Mouse (Mus musculus) hindbrain, embryonic 10.5 days (tissue): ENCODE data around the gene Hist1h3a. TPM values are rescaled to one million over a fixed set of nuclear protein-coding genes. Genes with fewer than 3 reads are reported as not detected.
"Not testable (repeated sequence)": the region's sequence is repeated elsewhere in the genome, so short reads cannot be mapped to it uniquely, and the experiment has no call there.

ENCODE experiments used
- DNase-seq: peaks from one replicate; pipeline ENCODE4 v3.0.0-alpha.2; 2017; ENCODE audit warnings: low spot score
- H3K27ac ChIP-seq: fragments of 300-500 bp; sonication (generic); 2 replicates; pipeline ENCODE4 v1.5.1; 2016; ENCODE audit warnings: mild to moderate bottlenecking, moderate library complexity
- H3K27me3 ChIP-seq: fragments of 300-500 bp; sonication (generic); 2 replicates; pipeline ENCODE4 v1.6.1; 2016; ENCODE audit warnings: mild to moderate bottlenecking; ENCODE audit not compliant: poor library complexity, insufficient read depth, severe bottlenecking
- H3K36me3 ChIP-seq: fragments of 300-500 bp; sonication (generic); 2 replicates; pipeline ENCODE4 v1.6.1; 2016; ENCODE audit warnings: mild to moderate bottlenecking, moderate library complexity
- H3K4me1 ChIP-seq: fragments of 300-500 bp; sonication (generic); replicated peaks from 2 replicates; pipeline ENCODE4 v1.6.1; 2016; ENCODE audit warnings: mild to moderate bottlenecking
- H3K4me3 ChIP-seq: fragments of 300-500 bp; sonication (generic); 2 replicates; pipeline ENCODE4 v1.5.1; 2016; ENCODE audit warnings: mild to moderate bottlenecking, moderate library complexity
- H3K9me3 ChIP-seq: fragments of 300-500 bp; sonication (generic); 2 replicates; pipeline ENCODE4 v1.6.1; 2016; ENCODE audit warnings: mild to moderate bottlenecking, moderate library complexity
- WGBS: fragments of 180-500 bp; shearing (Covaris S2); methylation state at CpG from one replicate; pipeline ENCODE4 v1.1.7; 2016; 5-methylcytosine and 5-hydroxymethylcytosine counted together
- polyA plus RNA-seq: library from polyadenylated mRNA; unstranded; fragments of >200 nt; fragmentation: Nextera tagmentation; extraction: Ambion mirVana; gene quantifications from 2 replicates; pipeline ENCODE4 v1.2.1, GENCODE M21; 2016

Hist1h3a gene
- polyA plus RNA-seq, 1 experiment from 2014 or later = 3.7 TPM

DNA sequence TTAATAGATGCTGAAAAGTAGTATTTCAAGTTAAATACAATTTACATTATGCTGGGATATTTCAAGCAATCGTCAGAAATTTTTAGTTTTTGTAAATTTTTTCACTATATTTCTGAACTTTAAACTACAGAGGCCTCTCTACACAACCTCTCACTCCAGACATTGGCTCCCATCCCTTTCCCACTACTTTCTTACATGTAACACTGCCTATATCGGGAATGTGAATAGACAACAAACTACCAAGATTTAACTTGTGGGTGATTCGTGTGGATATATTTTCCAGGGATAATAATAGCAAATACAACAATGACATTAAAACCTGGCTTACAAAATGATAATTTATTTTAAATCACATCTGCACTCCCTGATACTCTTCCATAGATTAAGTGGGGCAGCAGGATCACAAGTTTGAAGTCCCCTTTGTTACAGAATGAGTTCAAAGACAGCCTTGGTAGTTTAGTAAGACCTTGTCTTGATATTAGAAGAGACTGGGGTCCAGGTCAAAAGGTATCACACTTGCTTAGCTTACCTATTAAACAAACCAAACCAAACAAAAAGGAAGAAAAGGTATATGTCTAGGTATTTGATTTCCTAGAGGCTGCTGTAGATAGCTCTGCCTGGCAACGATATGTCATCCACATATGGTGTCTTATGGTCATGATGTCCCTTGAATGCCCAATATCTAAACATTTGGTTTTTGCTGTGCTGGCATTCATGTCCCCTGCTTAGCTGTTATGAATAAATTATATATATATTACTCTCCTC, 8.7 kb downstream of the Hist1h3a start:
- peaks cover 34% of the 10 kb centered on the region for H3K4me1 ChIP-seq
- H3K36me3 ChIP-seq = no peaks in the 10 kb centered on the region
- WGBS = 59% methylated on average over 4 of the region's 4 CpGs
- peak overlapping the region; percentile 51 for H3K4me3 ChIP-seq
- no peaks in the 10 kb centered on the region for H3K27me3 ChIP-seq
- no peak for DNase-seq
- H3K27ac ChIP-seq = peak overlapping the region; percentile 89
- H3K9me3 ChIP-seq = no peaks in the 10 kb centered on the region

DNA sequence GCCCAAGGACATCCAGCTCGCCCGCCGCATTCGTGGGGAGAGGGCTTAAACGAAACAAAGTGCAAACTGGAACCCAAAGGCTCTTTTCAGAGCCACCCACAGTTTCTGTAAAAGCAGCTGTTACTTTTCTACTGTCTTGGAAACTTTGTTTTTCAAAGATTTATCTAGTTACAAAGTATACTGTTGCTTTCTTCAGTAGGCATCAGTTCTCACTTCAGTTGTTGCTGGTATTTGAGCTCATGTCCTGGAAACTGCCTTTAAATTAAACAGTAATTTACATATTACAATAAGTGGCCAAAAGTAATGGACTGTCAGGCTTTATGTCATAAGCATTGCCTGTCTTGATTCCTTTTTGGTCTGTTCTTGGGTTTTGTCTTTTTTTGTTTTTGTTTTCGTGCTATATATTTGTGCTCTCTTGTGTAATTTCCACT, 9.4 kb downstream of the Hist1h3a start:
- H3K4me3 ChIP-seq = peak overlapping the region; percentile 51
- peak overlapping the region; percentile 89 for H3K27ac ChIP-seq
- no peaks in the 10 kb centered on the region for H3K27me3 ChIP-seq
- H3K4me1 ChIP-seq = peaks cover 35% of the 10 kb centered on the region
- H3K36me3 ChIP-seq = no peaks in the 10 kb centered on the region
- 2% methylated on average over 6 of the region's 6 CpGs for WGBS
- DNase-seq = no peak
- no peaks in the 10 kb centered on the region for H3K9me3 ChIP-seq

DNA sequence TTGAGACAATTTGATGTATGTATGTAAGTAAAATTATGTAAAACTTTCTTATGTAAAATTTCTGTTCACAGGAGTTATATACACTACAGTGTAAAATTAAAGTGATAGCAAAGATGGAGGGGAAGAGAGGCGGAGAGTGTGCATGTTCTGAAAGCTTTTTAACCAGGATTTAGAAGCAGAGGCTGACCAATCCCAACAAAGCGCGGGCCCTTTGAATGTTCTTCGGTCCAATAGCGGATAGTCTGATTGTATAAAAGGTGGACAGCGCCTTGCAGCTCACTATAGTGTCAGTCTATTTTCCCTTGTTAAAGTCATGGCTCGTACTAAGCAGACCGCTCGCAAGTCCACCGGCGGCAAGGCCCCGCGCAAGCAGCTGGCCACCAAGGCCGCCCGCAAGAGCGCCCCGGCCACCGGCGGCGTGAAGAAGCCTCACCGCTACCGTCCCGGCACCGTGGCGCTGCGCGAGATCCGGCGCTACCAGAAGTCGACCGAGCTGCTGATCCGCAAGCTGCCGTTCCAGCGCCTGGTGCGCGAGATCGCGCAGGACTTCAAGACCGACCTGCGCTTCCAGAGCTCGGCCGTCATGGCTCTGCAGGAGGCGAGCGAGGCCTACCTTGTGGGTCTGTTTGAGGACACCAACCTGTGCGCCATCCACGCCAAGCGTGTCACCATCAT, 10.0 kb downstream of the Hist1h3a start, which contains the start of gene Hist1h3b:
Hist1h3b (plus strand) TSS at position 201 of the 675 bp plus-strand sequence.
- not testable (repeated sequence) for H3K9me3 ChIP-seq
- H3K4me3 ChIP-seq = peak within 1 kb of the TSS; percentile 55
- WGBS = 0% methylated on average over 25 of the region's 47 CpGs

DNA sequence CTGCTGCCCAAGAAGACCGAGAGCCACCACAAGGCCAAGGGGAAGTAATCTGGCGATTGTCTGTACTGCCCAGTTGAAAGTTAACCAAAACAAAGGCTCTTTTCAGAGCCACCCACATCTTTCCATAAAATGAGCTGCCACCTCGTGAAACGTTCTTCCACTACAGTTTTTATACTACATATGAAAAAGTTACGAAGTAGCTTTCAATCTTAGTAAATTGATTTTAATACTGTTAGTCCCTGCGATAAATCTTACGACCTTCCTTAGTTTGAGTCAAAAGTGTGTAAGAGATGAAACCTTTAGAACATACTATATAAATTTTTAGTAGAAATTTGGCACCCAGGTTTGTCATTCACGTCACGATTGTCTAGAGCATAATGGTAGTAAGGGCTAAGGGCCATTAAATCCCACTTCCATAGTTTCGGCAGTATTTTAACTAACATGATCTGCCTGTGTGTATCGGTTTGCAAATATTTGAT, 10.7 kb downstream of the Hist1h3a start:
- peak; percentile 33 for DNase-seq
- WGBS = 1% methylated on average over 11 of the region's 11 CpGs
- peaks cover 36% of the 10 kb centered on the region for H3K4me1 ChIP-seq
- no peaks in the 10 kb centered on the region for H3K27me3 ChIP-seq
- no peaks in the 10 kb centered on the region for H3K9me3 ChIP-seq
- H3K36me3 ChIP-seq = no peaks in the 10 kb centered on the region
- H3K4me3 ChIP-seq = peak overlapping the region; percentile 55
- H3K27ac ChIP-seq = peak overlapping the region; percentile 97

More for the DNA sequence above, 10.0 kb downstream of the Hist1h3a start, which contains the start of gene Hist1h3b:
- H3K27me3 ChIP-seq, H3K36me3 ChIP-seq: not testable (repeated sequence)
- Histone ChIP-seq H3K4me1 (peaks cover 35% of the 10 kb centered on the region), H3K27ac (peak within 1 kb of the TSS; percentile 97)
- DNase-seq = peak; percentile 93

DNA sequence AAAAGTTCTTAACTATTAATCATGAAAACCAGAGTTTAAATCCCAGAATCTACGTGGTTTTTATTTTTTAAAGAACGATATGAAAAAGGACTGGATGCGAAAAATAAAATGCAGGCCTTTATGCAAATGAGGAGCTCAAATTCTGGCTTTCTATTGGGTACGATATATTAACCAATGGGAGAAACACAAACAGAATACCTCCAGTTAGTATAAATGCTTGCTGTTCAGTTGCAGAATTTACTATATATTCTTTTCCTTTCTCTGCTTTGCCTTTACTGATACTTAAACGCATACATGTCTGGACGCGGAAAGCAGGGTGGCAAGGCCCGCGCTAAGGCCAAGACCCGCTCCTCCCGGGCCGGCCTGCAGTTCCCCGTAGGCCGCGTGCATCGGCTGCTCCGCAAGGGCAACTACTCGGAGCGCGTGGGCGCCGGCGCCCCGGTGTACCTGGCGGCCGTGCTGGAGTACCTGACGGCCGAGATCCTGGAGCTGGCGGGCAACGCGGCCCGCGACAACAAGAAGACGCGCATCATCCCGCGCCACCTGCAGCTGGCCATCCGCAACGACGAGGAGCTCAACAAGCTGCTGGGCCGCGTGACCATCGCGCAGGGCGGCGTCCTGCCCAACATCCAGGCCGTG, 11.2 kb downstream of the Hist1h3a start, which contains the start of gene Hist1h2ab:
Hist1h2ab (plus strand) TSS at position 288 of the 639 bp plus-strand sequence.
- WGBS = under 1% methylated on average over 32 of the region's 47 CpGs
- peak; percentile 77 for DNase-seq
- not testable (repeated sequence) for H3K27me3 ChIP-seq, H3K9me3 ChIP-seq, H3K36me3 ChIP-seq
- H3K4me3 ChIP-seq = peak within 1 kb of the TSS; percentile 55
- H3K27ac ChIP-seq = peak within 1 kb of the TSS; percentile 97
- peaks cover 36% of the 10 kb centered on the region for H3K4me1 ChIP-seq

DNA sequence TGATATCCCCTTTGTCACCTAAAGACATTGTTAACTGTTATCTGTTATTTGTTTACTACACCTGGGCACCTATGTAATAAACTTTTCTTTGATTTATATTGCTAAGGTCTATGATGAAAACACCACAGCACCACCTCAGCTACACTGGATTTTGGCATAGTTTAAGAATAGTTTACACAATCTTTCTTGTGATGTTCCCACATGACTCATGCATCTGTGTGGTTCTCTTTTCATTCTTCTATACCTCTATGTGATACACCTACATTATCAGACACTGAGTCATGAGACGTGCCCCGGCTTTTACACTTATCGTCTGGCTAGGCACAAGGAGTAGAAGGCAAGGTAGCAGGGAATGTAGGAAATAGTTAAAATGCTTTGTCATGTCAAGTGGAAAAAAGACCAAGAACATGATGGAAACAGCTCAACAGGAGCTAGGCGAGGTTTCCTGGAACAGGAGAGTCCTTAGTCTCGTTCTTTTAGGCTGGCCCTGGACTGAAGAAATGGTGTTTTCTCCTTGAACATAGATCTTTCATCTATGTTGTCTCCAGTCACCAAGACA, 12.5 kb downstream of the Hist1h3a start:
- Histone ChIP-seq H3K27ac (peak overlapping the region; percentile 97), H3K27me3 (no peaks in the 10 kb centered on the region), H3K9me3 (no peaks in the 10 kb centered on the region), H3K4me3 (no peak overlapping the region), H3K4me1 (peaks cover 37% of the 10 kb centered on the region), H3K36me3 (no peaks in the 10 kb centered on the region)
- 96% methylated on average over 5 of the region's 5 CpGs for WGBS
- DNase-seq = no peak

DNA sequence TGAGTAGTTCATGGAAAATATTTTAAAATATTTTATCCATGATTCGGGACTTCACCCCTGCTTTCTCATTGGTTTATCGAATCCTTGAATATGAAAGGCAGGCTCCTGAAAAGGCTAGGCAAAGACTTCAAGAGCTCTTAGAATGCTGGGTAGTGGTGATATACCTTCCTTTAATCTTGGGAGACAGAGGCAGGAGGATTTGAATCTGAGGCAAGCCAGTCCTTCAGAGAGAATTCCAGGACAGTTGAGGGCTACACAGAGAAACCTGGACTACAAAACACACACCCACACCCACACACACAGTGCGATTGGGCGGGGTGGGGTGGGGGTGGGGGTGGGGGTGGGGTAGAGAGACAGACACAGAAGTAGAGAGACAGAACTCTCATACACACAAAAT, 14.3 kb downstream of the Hist1h3a start:
- WGBS = 8% methylated on average over 4 of the region's 4 CpGs
- peak overlapping the region; percentile 59 for H3K4me3 ChIP-seq
- H3K27me3 ChIP-seq = no peaks in the 10 kb centered on the region
- no peaks in the 10 kb centered on the region for H3K9me3 ChIP-seq
- no peaks in the 10 kb centered on the region for H3K36me3 ChIP-seq
- peak overlapping the region; percentile 97 for H3K27ac ChIP-seq
- peak; percentile 57 for DNase-seq
- peaks cover 35% of the 10 kb centered on the region for H3K4me1 ChIP-seq

DNA sequence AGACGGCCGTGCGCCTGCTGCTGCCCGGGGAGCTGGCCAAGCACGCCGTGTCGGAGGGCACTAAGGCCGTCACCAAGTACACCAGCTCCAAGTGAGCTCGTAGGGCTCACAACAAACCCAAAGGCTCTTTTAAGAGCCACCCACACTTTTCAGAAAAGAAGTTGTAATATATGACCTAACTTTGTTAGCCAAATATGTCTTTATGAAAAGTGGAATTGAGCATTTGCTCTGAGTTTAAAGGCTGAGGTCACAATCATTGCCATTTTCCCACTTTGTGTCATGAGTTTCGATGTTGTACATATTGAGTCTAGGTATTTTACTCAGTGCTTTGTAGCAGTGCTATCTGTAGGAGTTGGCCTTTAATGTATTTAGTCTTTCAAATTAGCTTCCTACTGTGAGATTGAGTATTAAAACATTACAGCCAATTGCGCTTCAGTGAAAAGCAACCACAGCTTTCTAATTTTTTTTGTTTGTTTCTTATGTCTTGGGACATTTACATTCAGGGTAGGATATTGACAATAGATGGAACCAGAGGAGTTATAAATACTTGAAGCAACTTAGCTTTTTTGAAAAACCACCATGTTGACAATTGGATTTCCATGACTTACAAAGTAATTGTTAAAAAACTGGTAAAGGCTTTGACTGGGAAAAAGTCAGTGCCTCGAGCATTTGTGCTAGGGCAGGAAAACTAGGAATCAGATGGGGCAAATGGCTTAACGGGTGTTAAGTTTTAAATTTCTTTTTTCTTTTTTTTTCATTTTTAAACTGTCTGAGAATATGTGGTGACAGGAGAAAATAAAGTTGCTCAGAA, 14.9 kb downstream of the Hist1h3a start:
- DNase-seq = no peak
- Histone ChIP-seq H3K27ac (peak overlapping the region; percentile 97), H3K27me3 (no peaks in the 10 kb centered on the region)

DNA sequence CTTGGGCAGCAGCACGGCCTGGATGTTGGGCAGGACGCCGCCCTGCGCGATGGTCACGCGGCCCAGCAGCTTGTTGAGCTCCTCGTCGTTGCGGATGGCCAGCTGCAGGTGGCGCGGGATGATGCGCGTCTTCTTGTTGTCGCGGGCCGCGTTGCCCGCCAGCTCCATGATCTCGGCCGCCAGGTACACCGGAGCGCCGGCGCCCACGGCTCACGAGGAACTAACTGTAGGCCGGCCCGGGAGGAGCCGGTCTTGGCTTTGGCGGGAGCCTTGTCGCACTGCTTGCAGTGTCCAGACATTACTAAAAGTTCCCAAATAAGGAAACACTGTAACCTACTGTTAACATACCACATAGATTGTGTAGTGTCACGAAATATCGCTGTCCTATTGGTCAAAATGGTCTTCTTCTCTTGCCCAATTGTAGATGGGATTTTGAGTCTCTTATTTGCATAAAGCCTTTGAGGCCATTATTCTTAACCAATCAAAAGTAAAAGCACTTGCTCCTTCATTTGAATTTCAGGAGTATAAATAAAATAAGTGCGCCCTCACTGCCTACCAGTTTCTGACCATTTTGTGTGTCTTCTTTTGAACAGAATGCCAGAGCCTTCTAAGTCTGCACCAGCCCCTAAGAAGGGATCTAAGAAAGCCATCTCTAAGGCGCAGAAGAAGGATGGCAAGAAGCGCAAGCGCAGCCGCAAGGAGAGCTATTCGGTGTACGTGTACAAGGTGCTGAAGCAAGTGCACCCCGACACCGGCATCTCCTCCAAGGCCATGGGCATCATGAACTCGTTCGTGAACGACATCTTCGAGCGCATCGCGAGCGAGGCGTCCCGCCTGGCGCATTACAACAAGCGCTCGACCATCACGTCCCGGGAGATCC, 15.7 kb downstream of the Hist1h3a start, which contains the start of gene Hist1h2bb:
Hist1h2bb (plus strand) TSS at position 534 of the 880 bp plus-strand sequence.
- not testable (repeated sequence) for H3K36me3 ChIP-seq, H3K9me3 ChIP-seq, H3K27me3 ChIP-seq
- peak; percentile 82 for DNase-seq
- peaks cover 24% of the 10 kb centered on the region for H3K4me1 ChIP-seq
- H3K27ac ChIP-seq = peak within 1 kb of the TSS; percentile 97
- WGBS = 0% methylated on average over 54 of the region's 58 CpGs
- peak within 1 kb of the TSS; percentile 59 for H3K4me3 ChIP-seq

More for the DNA sequence above, 14.9 kb downstream of the Hist1h3a start:
- H3K36me3 ChIP-seq = no peaks in the 10 kb centered on the region
- 4% methylated on average over 13 of the region's 13 CpGs for WGBS
- H3K4me3 ChIP-seq = peak overlapping the region; percentile 59
- H3K9me3 ChIP-seq = no peaks in the 10 kb centered on the region
- H3K4me1 ChIP-seq = peaks cover 32% of the 10 kb centered on the region

DNA sequence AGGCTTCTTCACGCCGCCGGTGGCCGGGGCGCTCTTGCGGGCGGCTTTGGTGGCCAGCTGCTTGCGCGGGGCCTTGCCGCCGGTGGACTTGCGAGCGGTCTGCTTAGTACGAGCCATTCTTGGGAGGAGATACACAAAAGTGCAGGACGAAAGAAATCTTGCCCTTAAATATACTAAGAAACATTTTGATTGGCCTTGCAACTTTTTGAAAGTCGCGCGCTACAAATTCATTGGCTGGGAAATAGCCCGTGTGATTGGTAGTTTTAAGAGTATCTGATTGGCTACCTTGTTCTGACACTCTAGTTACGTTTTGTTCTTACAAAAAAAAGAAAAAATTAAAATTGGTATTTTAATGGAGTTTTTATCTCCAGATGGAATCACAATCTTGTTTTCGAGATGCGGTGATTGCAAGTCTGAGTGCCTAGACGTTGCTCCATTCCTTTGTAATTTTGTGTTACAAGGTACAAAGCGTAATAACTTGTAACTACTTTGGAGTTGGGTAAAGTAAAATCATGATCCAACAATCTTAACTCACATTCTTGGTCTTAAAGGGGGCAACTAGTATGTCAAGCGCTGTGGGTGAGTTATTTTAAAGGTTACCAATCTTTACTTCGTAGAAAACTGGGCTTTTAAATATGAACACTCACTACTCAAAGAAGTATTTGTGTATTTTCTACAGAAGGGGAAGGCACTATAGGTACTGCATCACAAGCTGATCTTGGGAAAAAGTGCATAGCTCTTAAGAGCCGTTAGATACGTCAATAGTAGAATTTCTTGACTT, 16.6 kb downstream of the Hist1h3a start, which contains the start of gene Hist1h3c:
Hist1h3c (minus strand) TSS at position 222 of the 781 bp plus-strand sequence.
- Histone ChIP-seq H3K9me3 (no peaks in the 10 kb centered on the region), H3K27me3 (no peaks in the 10 kb centered on the region), H3K4me3 (peak within 1 kb of the TSS; percentile 59), H3K27ac (peak within 1 kb of the TSS; percentile 97), H3K36me3 (no peaks in the 10 kb centered on the region), H3K4me1 (peaks cover 29% of the 10 kb centered on the region)
- WGBS = 1% methylated on average over 28 of the region's 28 CpGs
- peak; percentile 80 for DNase-seq
